Mouse (Mus musculus) heart, postnatal 0 days (tissue): ENCODE data around the gene Tmem63a. TPM values are rescaled to one million over a fixed set of nuclear protein-coding genes. Genes with fewer than 3 reads are reported as not detected.

Experiments
- ATAC-seq: fragments of 200-750 bp; cut with Nextera tagmentation; 2 replicates; pipeline ENCODE4 v1.8.0; 2017; ENCODE audit warnings: low read depth, moderate number of reproducible peaks, moderate library complexity; ENCODE audit not compliant: insufficient read depth
- DNase-seq: peaks from one replicate; pipeline ENCODE4 v3.0.0-alpha.2; 2016; ENCODE audit warnings: low spot score
- H3K27ac ChIP-seq: fragments of 300-500 bp; sonication (generic); 2 replicates; pipeline ENCODE4 v1.5.1; 2014; ENCODE audit warnings: low read depth, mild to moderate bottlenecking
- H3K27me3 ChIP-seq: fragments of 300-500 bp; sonication (generic); 2 replicates; pipeline ENCODE4 v1.6.1; 2014; ENCODE audit warnings: low read length, mixed read lengths; ENCODE audit not compliant: control insufficient read depth, insufficient read depth
- H3K36me3 ChIP-seq: fragments of 300-500 bp; sonication (generic); replicated peaks from 2 replicates; pipeline ENCODE4 v1.6.1; 2014; ENCODE audit warnings: low read length, mixed read lengths; ENCODE audit not compliant: control insufficient read depth, insufficient read depth
- H3K4me1 ChIP-seq: fragments of 300-500 bp; sonication (generic); 2 replicates; pipeline ENCODE4 v1.6.1; 2014; ENCODE audit warnings: antibody characterized with exemption; ENCODE audit not compliant: control insufficient read depth, insufficient read depth
- H3K4me2 ChIP-seq: fragments of 300-500 bp; sonication (generic); 2 replicates; pipeline ENCODE4 v1.6.1; 2014; ENCODE audit warnings: low read depth, mild to moderate bottlenecking, low read length, moderate library complexity
- H3K4me3 ChIP-seq: fragments of 300-500 bp; sonication (generic); 2 replicates; pipeline ENCODE4 v1.5.1; 2014; ENCODE audit warnings: low read depth, low read length
- H3K9ac ChIP-seq: fragments of 300-500 bp; sonication (generic); replicated peaks from 2 replicates; pipeline ENCODE4 v1.6.1; 2014; ENCODE audit warnings: low read depth, low read length, mixed read lengths
- H3K9me3 ChIP-seq: fragments of 300-500 bp; sonication (generic); replicated peaks from 2 replicates; pipeline ENCODE4 v1.6.1; 2016; ENCODE audit warnings: low read length; ENCODE audit not compliant: control insufficient read depth
- CTCF ChIP-seq: IDR thresholded peaks from 2 replicates; pipeline ENCODE4 v1.5.1; 2016; ENCODE audit warnings: antibody characterized with exemption, control low read depth, low read depth
- EP300 ChIP-seq: IDR thresholded peaks from 2 replicates; pipeline ENCODE4 v1.6.1; 2016; ENCODE audit warnings: antibody characterized with exemption, low read depth
- WGBS: fragments of 180-500 bp; shearing (Covaris S2); extraction: QIAGEN DNeasy Blood & Tissue Kit; methylation state at CpG from one replicate; pipeline ENCODE4 v1.1.7; 2014; 5-methylcytosine and 5-hydroxymethylcytosine counted together
- polyA plus RNA-seq: library from polyadenylated mRNA; unstranded; fragments of >200 nt; fragmentation: Nextera tagmentation; extraction: Ambion mirVana; gene quantifications from 2 replicates; pipeline ENCODE4 v1.2.1, GENCODE M21; 2015
- total RNA-seq: library from RNA; depleted of rRNA; stranded (reverse); fragments of >200 nt; gene quantifications from 2 replicates; pipeline ENCODE4 v1.2.3, GENCODE M21; 2014; ENCODE audit warnings: low replicate concordance

The Tmem63a gene
- total and polyA plus RNA-seq, 2 experiments from 2014 or later, result 9.6 to 17.2 TPM

DNA sequence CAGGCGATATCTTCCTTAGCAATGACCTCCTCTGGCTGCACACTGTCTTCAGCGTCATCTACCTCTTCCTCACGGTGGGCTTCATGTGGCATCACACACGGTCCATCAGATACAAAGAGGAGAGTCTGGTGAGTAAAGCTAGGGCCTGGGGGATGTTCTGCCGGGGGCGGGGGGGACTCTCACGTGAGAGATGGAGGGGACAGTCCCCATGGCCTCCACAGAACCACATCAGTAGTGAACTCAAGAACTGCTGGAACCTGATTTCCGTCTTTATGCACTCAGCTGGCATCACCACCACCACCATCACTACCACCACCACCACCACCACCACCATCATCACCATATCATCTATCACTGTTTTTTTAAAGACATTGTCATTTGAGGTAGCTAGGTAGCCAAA lies 14.3 kb downstream of the Tmem63a start:
- 88% methylated on average over 8 of the region's 8 CpGs for WGBS
- no peak overlapping the region for H3K27ac ChIP-seq

GRCm38 (mm10) chr1:180956973-180957381 lies 14.8 kb downstream of the Tmem63a start:
- H3K27me3 ChIP-seq, result no peaks in the 10 kb centered on the region
- H3K36me3 ChIP-seq, result peaks cover 80% of the 10 kb centered on the region
- ATAC-seq (peak; percentile 88), DNase-seq (peak; percentile 63)
- TF ChIP-seq EP300 (0 out of 2 replicates have a peak, but pooled peaks have one; percentile 50), CTCF (no peak)
- 75% methylated on average over 8 of the region's 8 CpGs for WGBS
- no peak overlapping the region for H3K4me2 ChIP-seq
- H3K9ac ChIP-seq, result no peak overlapping the region
- no peaks in the 10 kb centered on the region for H3K9me3 ChIP-seq
- H3K27ac ChIP-seq, result no peak overlapping the region
- no peak overlapping the region for H3K4me3 ChIP-seq
- H3K4me1 ChIP-seq, result no peaks in the 10 kb centered on the region

More for the DNA sequence above, 14.3 kb downstream of the Tmem63a start:
- Histone ChIP-seq H3K4me1 (no peaks in the 10 kb centered on the region), H3K9me3 (no peaks in the 10 kb centered on the region), H3K4me3 (no peak overlapping the region), H3K4me2 (no peak overlapping the region), H3K27me3 (no peaks in the 10 kb centered on the region), H3K9ac (no peak overlapping the region), H3K36me3 (peaks cover 80% of the 10 kb centered on the region)
- ATAC-seq (no peak), DNase-seq (no peak)
- TF ChIP-seq EP300 (no peak), CTCF (no peak)

- WGBS, result 86% methylated on average over 3 of the region's 3 CpGs
- peaks cover 81% of the 10 kb centered on the region for H3K36me3 ChIP-seq
- no peaks in the 10 kb centered on the region for H3K4me1 ChIP-seq
- no peak for TF ChIP-seq EP300
- no peak overlapping the region for H3K27ac ChIP-seq
- no peaks in the 10 kb centered on the region for H3K9me3 ChIP-seq
- no peaks in the 10 kb centered on the region for H3K27me3 ChIP-seq
- no peak for ATAC-seq
- no peak overlapping the region for H3K4me3 ChIP-seq
- no peak overlapping the region for H3K9ac ChIP-seq
- DNase-seq, result no peak
- H3K4me2 ChIP-seq, result no peak overlapping the region
Observed at GRCm38 (mm10) chr1:180957989-180958388, 15.8 kb downstream of the Tmem63a start.

DNA sequence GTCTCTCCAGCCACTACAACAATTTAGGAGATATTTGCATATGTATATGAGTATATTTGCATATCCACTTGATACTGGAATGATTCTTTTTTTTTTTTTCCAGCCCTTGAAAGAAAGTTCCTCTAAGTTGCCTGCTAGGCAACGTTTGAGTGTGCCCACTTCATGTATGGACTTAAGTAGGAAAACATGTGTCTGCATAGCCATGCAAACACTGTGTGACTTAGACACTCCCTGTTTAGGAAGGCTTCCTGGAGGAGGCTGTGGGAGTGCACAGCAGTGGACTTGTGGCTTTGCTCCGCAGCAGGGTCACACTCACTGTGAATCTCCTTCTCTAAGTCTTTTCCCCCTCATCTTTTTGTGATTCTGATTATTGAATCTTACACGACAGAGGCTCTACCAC lies 16.7 kb downstream of the Tmem63a start:
- Histone ChIP-seq H3K27me3 (no peaks in the 10 kb centered on the region), H3K4me1 (no peaks in the 10 kb centered on the region), H3K27ac (no peak overlapping the region), H3K4me3 (no peak overlapping the region), H3K9me3 (no peaks in the 10 kb centered on the region), H3K4me2 (no peak overlapping the region), H3K36me3 (peaks cover 84% of the 10 kb centered on the region), H3K9ac (no peak overlapping the region)
- TF ChIP-seq CTCF (no peak), EP300 (no peak)
- no peak for ATAC-seq
- 75% methylated on average over 3 of the region's 3 CpGs for WGBS
- no peak for DNase-seq

DNA sequence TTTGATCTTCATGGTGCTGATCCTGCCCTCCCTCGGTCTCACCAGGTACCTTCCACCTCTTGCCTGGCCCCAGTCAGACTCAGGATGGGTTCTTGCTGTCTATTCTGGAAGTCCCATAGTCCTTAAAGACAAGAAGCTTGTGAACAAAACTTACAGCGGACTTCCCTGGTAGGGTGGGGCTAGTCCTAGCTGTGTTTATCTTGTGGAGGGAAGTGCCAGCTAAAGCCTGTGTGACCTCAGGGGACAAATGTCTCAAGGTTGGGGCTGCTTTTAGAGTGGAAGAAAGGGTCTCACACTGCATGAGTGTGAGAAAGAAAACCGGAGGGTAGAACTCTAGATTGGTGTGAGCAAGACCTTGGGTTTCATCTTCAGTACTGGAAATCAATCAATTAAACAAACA lies 23.6 kb downstream of the Tmem63a start:
- 78% methylated on average over 3 of the region's 3 CpGs for WGBS
- TF ChIP-seq EP300 (no peak), CTCF (no peak)
- H3K4me2 ChIP-seq, result no peak overlapping the region
- no peak overlapping the region for H3K27ac ChIP-seq
- ATAC-seq (no peak), DNase-seq (no peak)
- H3K9ac ChIP-seq, result no peak overlapping the region
- H3K36me3 ChIP-seq, result peaks cover 91% of the 10 kb centered on the region
- no peaks in the 10 kb centered on the region for H3K9me3 ChIP-seq
- H3K27me3 ChIP-seq, result no peaks in the 10 kb centered on the region
- no peak overlapping the region for H3K4me3 ChIP-seq
- no peaks in the 10 kb centered on the region for H3K4me1 ChIP-seq

DNA sequence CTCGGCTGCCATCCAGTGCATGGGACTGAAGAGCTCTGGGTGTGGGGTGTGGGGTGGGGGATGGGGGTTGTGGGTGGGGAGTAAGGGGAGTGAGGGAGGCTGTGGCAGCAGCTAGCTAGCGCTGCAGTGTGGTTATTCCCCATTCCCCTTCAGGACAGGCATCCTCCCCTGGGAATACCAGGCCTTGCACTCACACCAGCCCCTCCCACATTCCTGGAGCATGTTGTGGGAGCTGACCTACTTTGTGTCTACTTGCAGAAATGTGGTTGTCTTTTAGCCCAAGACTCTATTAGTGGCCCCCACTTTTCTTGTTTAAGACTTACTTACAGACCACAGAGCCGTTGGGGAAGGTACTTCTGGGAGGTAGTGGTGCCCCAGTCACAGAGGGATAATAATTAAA lies 24.4 kb downstream of the Tmem63a start:
- 37% methylated on average over 3 of the region's 3 CpGs for WGBS
- TF ChIP-seq EP300 (no peak), CTCF (no peak)
- Histone ChIP-seq H3K4me1 (no peaks in the 10 kb centered on the region), H3K9me3 (no peaks in the 10 kb centered on the region), H3K27me3 (no peaks in the 10 kb centered on the region), H3K4me3 (no peak overlapping the region), H3K4me2 (no peak overlapping the region), H3K9ac (no peak overlapping the region), H3K36me3 (peaks cover 91% of the 10 kb centered on the region), H3K27ac (no peak overlapping the region)
- peak; percentile 58; the same call in 1 of the 2 replicates for ATAC-seq
- no peak for DNase-seq
